Mouse (Mus musculus) liver, adult 2 months (tissue): ENCODE results near the gene Dntt. TPM values are rescaled to one million over a fixed set of nuclear protein-coding genes. Genes with fewer than 3 reads are reported as not detected.

Source experiments
- DNase-seq: peaks from one replicate; pipeline ENCODE4 v3.0.0-alpha.2; 2011; ENCODE audit warnings: low read depth, low spot score; ENCODE audit errors: extremely low read depth
- H3K27ac ChIP-seq: fragments of 200-500 bp; replicated peaks from 2 replicates; pipeline ENCODE4 v1.5.1; 2012; ENCODE audit warnings: low read depth, mild to moderate bottlenecking, control low read depth, inconsistent platforms, low read length; ENCODE audit not compliant: insufficient read depth
- H3K27me3 ChIP-seq: fragments of 200-500 bp; 2 replicates; pipeline ENCODE4 v1.6.1; 2012; ENCODE audit warnings: mild to moderate bottlenecking, moderate library complexity, low read length, inconsistent platforms; ENCODE audit not compliant: control insufficient read depth, insufficient read depth
- H3K36me3 ChIP-seq: fragments of 200-500 bp; 2 replicates; pipeline ENCODE4 v1.6.1; 2012; ENCODE audit warnings: low read length, inconsistent platforms; ENCODE audit not compliant: control insufficient read depth, insufficient read depth
- H3K4me1 ChIP-seq: fragments of 200-500 bp; 2 replicates; pipeline ENCODE4 v1.6.1; 2011; ENCODE audit warnings: low read length; ENCODE audit not compliant: control insufficient read depth, insufficient read depth
- H3K4me3 ChIP-seq: fragments of 200-500 bp; 2 replicates; pipeline ENCODE4 v1.5.1; 2011; ENCODE audit warnings: low read depth, mild to moderate bottlenecking, control low read depth, low read length, moderate library complexity; ENCODE audit not compliant: insufficient read depth
- H3K79me2 ChIP-seq: fragments of 200-500 bp; 2 replicates; pipeline ENCODE4 v1.6.1; 2012; ENCODE audit warnings: inconsistent platforms, mild to moderate bottlenecking, low read length, moderate library complexity; ENCODE audit not compliant: control insufficient read depth, insufficient read depth
- H3K9ac ChIP-seq: fragments of 200-500 bp; 2 replicates; pipeline ENCODE4 v1.6.1; 2012; ENCODE audit warnings: low read depth, mild to moderate bottlenecking, control low read depth, inconsistent platforms, low read length
- CTCF ChIP-seq: fragments of 200-500 bp; IDR thresholded peaks from 2 replicates; pipeline ENCODE4 v1.5.1; 2011; ENCODE audit warnings: low read depth, low read length, control low read depth
- POLR2A ChIP-seq: fragments of 200-500 bp; IDR thresholded peaks from 2 replicates; pipeline ENCODE4 v1.6.1; 2011; ENCODE audit warnings: low read length, control low read depth; ENCODE audit not compliant: insufficient read depth; ENCODE audit errors: extremely low read depth
- WGBS: fragments of 180-500 bp; shearing (Covaris S2); methylation state at CpG from one replicate; pipeline ENCODE4 v1.1.7; 2018; 5-methylcytosine and 5-hydroxymethylcytosine counted together
- polyA plus RNA-seq: library from polyadenylated mRNA; depleted of rRNA; stranded (reverse); fragments of >200 nt; gene quantifications from 2 replicates; pipeline ENCODE4 v1.2.3, GENCODE M21; 2012
- total RNA-seq: library from RNA; depleted of rRNA; stranded (reverse); fragments of >200 nt; gene quantifications from 2 replicates; pipeline ENCODE4 v1.2.3, GENCODE M21; 2014

The Dntt gene
- total and polyA plus RNA-seq, 2 experiments = 0.39 to 1.4 TPM

GRCm38 (mm10) chr19:41006621-41007020 is 22.5 kb upstream of the Dntt start:
- Histone ChIP-seq H3K4me1 (no peaks in the 10 kb centered on the region), H3K27me3 (no peaks in the 10 kb centered on the region), H3K79me2 (no peaks in the 10 kb centered on the region), H3K4me3 (no peak overlapping the region), H3K9ac (no peak overlapping the region), H3K36me3 (no peaks in the 10 kb centered on the region), H3K27ac (no peak overlapping the region)
- no peak for DNase-seq
- whole genome bisulfite sequencing = 56% methylated on average over 4 of the region's 4 CpGs
- TF ChIP-seq POLR2A (no peak), CTCF (no peak)

GRCm38 (mm10) chr19:41007326-41007725 is 21.7 kb upstream of the Dntt start:
- H3K9ac ChIP-seq = no peak overlapping the region
- H3K36me3 ChIP-seq = no peaks in the 10 kb centered on the region
- H3K79me2 ChIP-seq = no peaks in the 10 kb centered on the region
- H3K4me1 ChIP-seq = no peaks in the 10 kb centered on the region
- no peak for DNase-seq
- 64% methylated on average over 6 of the region's 6 CpGs for WGBS
- H3K27ac ChIP-seq = no peak overlapping the region
- H3K4me3 ChIP-seq = no peak overlapping the region
- TF ChIP-seq CTCF = no peak
- no peak for TF ChIP-seq POLR2A
- no peaks in the 10 kb centered on the region for H3K27me3 ChIP-seq

DNA sequence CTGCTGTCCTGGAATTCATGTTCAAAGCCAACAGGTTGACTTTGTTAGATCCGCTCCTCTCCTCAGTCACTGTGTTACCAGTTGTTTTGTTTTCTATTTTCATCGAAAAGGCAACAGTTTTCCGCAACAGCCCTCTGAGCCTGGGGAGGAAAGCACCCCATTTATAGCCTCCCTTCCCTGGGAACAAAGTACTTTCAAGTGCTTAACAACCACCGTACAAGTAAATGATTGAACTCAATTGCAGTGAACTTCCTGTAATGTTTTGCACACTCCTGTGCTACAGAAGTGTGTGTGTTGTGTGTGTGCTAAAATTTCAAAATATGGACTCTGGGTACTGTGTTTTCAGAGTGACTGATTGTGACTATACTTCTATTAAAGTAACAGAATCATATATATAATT is 21.3 kb upstream of the Dntt start:
- no peaks in the 10 kb centered on the region for H3K36me3 ChIP-seq
- WGBS = 76% methylated on average over 4 of the region's 4 CpGs
- TF ChIP-seq CTCF (no peak), POLR2A (no peak)
- H3K27ac ChIP-seq = no peak overlapping the region
- H3K9ac ChIP-seq = no peak overlapping the region
- DNase-seq = no peak
- H3K79me2 ChIP-seq = no peaks in the 10 kb centered on the region
- H3K4me1 ChIP-seq = no peaks in the 10 kb centered on the region
- no peak overlapping the region for H3K4me3 ChIP-seq
- H3K27me3 ChIP-seq = no peaks in the 10 kb centered on the region

DNA sequence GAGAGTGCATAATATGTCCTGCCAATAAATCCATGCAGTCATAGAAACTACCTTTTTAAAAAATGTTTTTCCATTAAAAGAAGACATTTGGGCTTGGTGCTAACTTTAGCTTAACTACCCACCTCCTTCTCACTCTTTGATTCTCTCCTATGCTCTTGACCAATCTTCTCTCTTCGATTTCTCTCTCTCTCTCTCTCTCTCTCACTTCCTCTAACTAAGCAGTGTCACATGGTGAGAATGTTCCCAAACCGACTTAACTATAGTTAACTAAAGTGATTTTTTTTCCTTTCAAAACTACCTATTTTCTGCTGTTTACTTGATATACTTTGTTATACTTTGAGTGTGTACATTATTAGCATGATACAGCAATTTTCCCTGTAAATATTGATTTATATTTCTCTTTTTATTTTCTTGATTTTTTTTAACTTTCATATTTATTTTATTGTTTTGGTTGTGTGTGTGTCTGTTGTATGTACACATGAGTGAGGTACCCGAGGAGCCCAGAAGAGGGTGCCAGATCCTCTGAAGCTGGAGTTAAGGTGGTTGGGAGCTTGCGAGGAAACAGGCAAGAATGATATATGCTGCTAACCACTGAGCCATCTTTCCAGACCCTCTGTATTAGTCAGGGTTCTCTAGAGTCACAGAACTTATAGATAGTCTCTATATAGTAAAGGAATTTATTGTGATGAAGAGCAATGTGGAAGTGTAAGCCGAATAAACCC is 20.2 kb upstream of the Dntt start:
- Histone ChIP-seq H3K4me1 (no peaks in the 10 kb centered on the region), H3K9ac (no peak overlapping the region), H3K27me3 (no peaks in the 10 kb centered on the region), H3K27ac (no peak overlapping the region), H3K4me3 (no peak overlapping the region), H3K79me2 (no peaks in the 10 kb centered on the region), H3K36me3 (no peaks in the 10 kb centered on the region)
- DNase-seq = no peak
- WGBS = 91% methylated on average over 5 of the region's 5 CpGs
- TF ChIP-seq POLR2A = no peak
- TF ChIP-seq CTCF = no peak

- Histone ChIP-seq H3K9ac (no peak overlapping the region), H3K4me1 (peaks cover 3% of the 10 kb centered on the region; the same call in 1 of the 2 replicates), H3K36me3 (no peaks in the 10 kb centered on the region), H3K27ac (no peak overlapping the region), H3K4me3 (no peak overlapping the region), H3K27me3 (no peaks in the 10 kb centered on the region), H3K79me2 (no peaks in the 10 kb centered on the region)
- WGBS = 30% methylated on average over 5 of the region's 5 CpGs
- DNase-seq = no peak
- TF ChIP-seq POLR2A = no peak
Observed at GRCm38 (mm10) chr19:41011676-41012075, 17.4 kb upstream of the Dntt start.

- 13% methylated on average over 5 of the region's 5 CpGs for WGBS
Observed at GRCm38 (mm10) chr19:41013591-41013990, 15.5 kb upstream of the Dntt start.

More at GRCm38 (mm10) chr19:41013591-41013990, 15.5 kb upstream of the Dntt start:
- H3K4me1 ChIP-seq = peaks cover 3% of the 10 kb centered on the region; the same call in 1 of the 2 replicates
- H3K27me3 ChIP-seq = no peaks in the 10 kb centered on the region
- no peak overlapping the region for H3K4me3 ChIP-seq
- H3K79me2 ChIP-seq = no peaks in the 10 kb centered on the region
- DNase-seq = no peak
- TF ChIP-seq POLR2A (no peak), CTCF (no peak)
- H3K36me3 ChIP-seq = no peaks in the 10 kb centered on the region
- no peak overlapping the region for H3K27ac ChIP-seq
- H3K9ac ChIP-seq = no peak overlapping the region
